Mouse (Mus musculus): ENCODE data around the gene Zfp324. TPM values are rescaled to one million over a fixed set of nuclear protein-coding genes. Genes with fewer than 3 reads are reported as not detected.
A peak's percentile ranks its signal among the peaks of the same experiment; 100 is the strongest.

Gene Zfp324
- polyA plus RNA-seq, 1 experiment = 2.7 TPM

GRCm38 (mm10) chr7:12949872-12950229 lies 15.8 kb upstream of the Zfp324 start:
- no peaks in the 10 kb centered on the region for H3K4me1 ChIP-seq (ENCODE audit: control insufficient read depth, insufficient read depth, insufficient read length, low read length)
- H3K4me3 ChIP-seq (ENCODE audit: insufficient read depth, low read depth, low read length) = peak overlapping the region; percentile 70

GRCm38 (mm10) chr7:12954896-12955295 lies 10.7 kb upstream of the Zfp324 start:
- Histone ChIP-seq H3K27ac (replicated peaks; ENCODE audit: low read depth, low read length) (no peak overlapping the region), H3K4me1 (ENCODE audit: control insufficient read depth, insufficient read depth, insufficient read length, low read length) (no peaks in the 10 kb centered on the region)

More at GRCm38 (mm10) chr7:12949872-12950229, 15.8 kb upstream of the Zfp324 start:
- H3K27ac ChIP-seq (replicated peaks; ENCODE audit: low read depth, low read length) = peak overlapping the region; percentile 75

GRCm38 (mm10) chr7:12957511-12957910 lies 8.1 kb upstream of the Zfp324 start:
- Histone ChIP-seq H3K4me1 (ENCODE audit: control insufficient read depth, insufficient read depth, insufficient read length, low read length) (no peaks in the 10 kb centered on the region), H3K27ac (replicated peaks; ENCODE audit: low read depth, low read length) (no peak overlapping the region), H3K4me3 (ENCODE audit: insufficient read depth, low read depth, low read length) (no peak overlapping the region)

More at GRCm38 (mm10) chr7:12954896-12955295, 10.7 kb upstream of the Zfp324 start:
- no peak overlapping the region for H3K4me3 ChIP-seq (ENCODE audit: insufficient read depth, low read depth, low read length)

- H3K27ac ChIP-seq (replicated peaks; ENCODE audit: low read depth, low read length) = no peak overlapping the region
- H3K4me3 ChIP-seq (ENCODE audit: insufficient read depth, low read depth, low read length) = no peak overlapping the region
- H3K4me1 ChIP-seq (ENCODE audit: control insufficient read depth, insufficient read depth, insufficient read length, low read length) = no peaks in the 10 kb centered on the region
Measured at GRCm38 (mm10) chr7:12958948-12959347, 6.7 kb upstream of the Zfp324 start.

GRCm38 (mm10) chr7:12959718-12960117 lies 5.9 kb upstream of the Zfp324 start:
- H3K4me3 ChIP-seq (ENCODE audit: insufficient read depth, low read depth, low read length) = no peak overlapping the region
- no peak overlapping the region for H3K27ac ChIP-seq (replicated peaks; ENCODE audit: low read depth, low read length)
- H3K4me1 ChIP-seq (ENCODE audit: control insufficient read depth, insufficient read depth, insufficient read length, low read length) = no peaks in the 10 kb centered on the region

- peak overlapping the region; percentile 67 for H3K4me3 ChIP-seq (ENCODE audit: insufficient read depth, low read depth, low read length)
- H3K4me1 ChIP-seq (ENCODE audit: control insufficient read depth, insufficient read depth, insufficient read length, low read length) = 0 out of 2 replicates have a peak, but pooled peaks cover 8% of the 10 kb centered on the region
- peak overlapping the region; percentile 89 for H3K27ac ChIP-seq (replicated peaks; ENCODE audit: low read depth, low read length)
Measured at GRCm38 (mm10) chr7:12961511-12962141, 4.0 kb upstream of the Zfp324 start.

GRCm38 (mm10) chr7:12966104-12966845 lies 637 bp downstream of the Zfp324 start:
- Histone ChIP-seq H3K4me3 (ENCODE audit: insufficient read depth, low read depth, low read length) (peak overlapping the region; percentile 72), H3K4me1 (ENCODE audit: control insufficient read depth, insufficient read depth, insufficient read length, low read length) (0 out of 2 replicates have a peak, but pooled peaks cover 9% of the 10 kb centered on the region), H3K27ac (replicated peaks; ENCODE audit: low read depth, low read length) (peak overlapping the region; percentile 28)

GRCm38 (mm10) chr7:12970906-12971305 lies 5.3 kb downstream of the Zfp324 start:
- Histone ChIP-seq H3K4me1 (ENCODE audit: control insufficient read depth, insufficient read depth, insufficient read length, low read length) (0 out of 2 replicates have a peak, but pooled peaks cover 3% of the 10 kb centered on the region), H3K4me3 (ENCODE audit: insufficient read depth, low read depth, low read length) (no peak overlapping the region), H3K27ac (replicated peaks; ENCODE audit: low read depth, low read length) (no peak overlapping the region)

GRCm38 (mm10) chr7:12977682-12978389 lies 12.2 kb downstream of the Zfp324 start, which contains the start of gene Zfp446:
Gene Zfp446, plus strand, starts transcription at chr7:12977848.
- Histone ChIP-seq H3K4me3 (ENCODE audit: insufficient read depth, low read depth, low read length) (peak within 1 kb of the TSS; percentile 81), H3K27ac (replicated peaks; ENCODE audit: low read depth, low read length) (peak within 1 kb of the TSS; percentile 97), H3K4me1 (ENCODE audit: control insufficient read depth, insufficient read depth, insufficient read length, low read length) (peaks cover 9% of the 10 kb centered on the region)

GRCm38 (mm10) chr7:12978931-12979722 lies 13.5 kb downstream of the Zfp324 start:
- no peak overlapping the region; the same call in 1 of the 2 replicates for H3K4me3 ChIP-seq (ENCODE audit: insufficient read depth, low read depth, low read length)
- H3K4me1 ChIP-seq (ENCODE audit: control insufficient read depth, insufficient read depth, insufficient read length, low read length) = peaks cover 9% of the 10 kb centered on the region
- peak overlapping the region; percentile 92 for H3K27ac ChIP-seq (replicated peaks; ENCODE audit: low read depth, low read length)

GRCm38 (mm10) chr7:12979776-12980175 lies 14.1 kb downstream of the Zfp324 start:
- peaks cover 9% of the 10 kb centered on the region for H3K4me1 ChIP-seq (ENCODE audit: control insufficient read depth, insufficient read depth, insufficient read length, low read length)
- H3K27ac ChIP-seq (replicated peaks; ENCODE audit: low read depth, low read length) = no peak overlapping the region
- no peak overlapping the region for H3K4me3 ChIP-seq (ENCODE audit: insufficient read depth, low read depth, low read length)

- no peak overlapping the region for H3K4me3 ChIP-seq (ENCODE audit: insufficient read depth, low read depth, low read length)
- H3K4me1 ChIP-seq (ENCODE audit: control insufficient read depth, insufficient read depth, insufficient read length, low read length) = peaks cover 9% of the 10 kb centered on the region
- no peak overlapping the region for H3K27ac ChIP-seq (replicated peaks; ENCODE audit: low read depth, low read length)
Measured at GRCm38 (mm10) chr7:12980291-12980690, 14.7 kb downstream of the Zfp324 start.

GRCm38 (mm10) chr7:12985724-12986123 lies 20.1 kb downstream of the Zfp324 start:
- Histone ChIP-seq H3K27ac (replicated peaks; ENCODE audit: low read depth, low read length) (no peak overlapping the region), H3K4me3 (ENCODE audit: insufficient read depth, low read depth, low read length) (no peak overlapping the region), H3K4me1 (ENCODE audit: control insufficient read depth, insufficient read depth, insufficient read length, low read length) (no peaks in the 10 kb centered on the region)

- Histone ChIP-seq H3K4me3 (ENCODE audit: insufficient read depth, low read depth, low read length) (no peak overlapping the region), H3K27ac (replicated peaks; ENCODE audit: low read depth, low read length) (no peak overlapping the region), H3K4me1 (ENCODE audit: control insufficient read depth, insufficient read depth, insufficient read length, low read length) (no peaks in the 10 kb centered on the region)
Measured at GRCm38 (mm10) chr7:12986906-12987305, 21.3 kb downstream of the Zfp324 start.

All from brown adipose tissue, adult 24 weeks (tissue).